Mouse (Mus musculus): ENCODE measurements at regions not wholly inside any gene's neighbourhood (a gene's known extent, or its start where the extent isn't known, plus 50 kb on each side); places are given as distances from the start of the nearest gene placed in this dataset.

- TF ChIP-seq GATA1 (IDR thresholded peaks at IDR 0.05; ENCODE audit: borderline replicate concordance, low read length) (no peak), FLI1 (IDR thresholded peaks at IDR 0.05; ENCODE audit: low read length) (no peak)
Measured at GRCm38 (mm10) chr13:60100130-60101112, 76.7 kb downstream of the Gas1 start.
